Mouse (Mus musculus): Measurements from ENCODE around the gene Smim13.

DNA sequence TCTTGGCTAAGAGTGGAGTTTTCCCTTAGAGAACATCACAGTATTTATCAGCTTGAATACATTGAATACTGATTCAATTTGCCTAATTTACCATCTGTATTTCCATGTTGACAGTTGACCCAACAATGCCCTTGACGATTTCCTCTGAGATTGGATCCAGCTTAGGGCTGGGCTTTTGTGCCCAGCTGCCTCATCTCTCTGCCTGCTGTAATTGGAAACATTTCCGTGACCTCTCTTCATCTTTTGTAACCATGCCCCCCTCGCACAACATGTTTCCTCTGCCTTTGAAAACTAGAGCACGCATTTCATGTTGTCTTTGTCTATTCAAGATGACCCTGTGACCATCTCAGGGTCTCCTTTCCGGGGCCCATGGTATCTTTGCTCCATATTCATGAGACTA, 49.4 kb downstream of the Smim13 start:
- TF ChIP-seq CTCF (IDR thresholded peaks at IDR 0.05; ENCODE audit: low read depth) (no peak), EP300 (optimal IDR thresholded peaks at IDR 0.05) (no peak)

Measured in stomach, postnatal 0 days (tissue).